Mouse (Mus musculus): Measurements from ENCODE around the gene Plekha6.
"Not testable (repeated sequence)": the region's sequence is repeated elsewhere in the genome, so short reads cannot be mapped to it uniquely, and the experiment has no call there.

Gene Plekha6

GRCm38 (mm10) chr1:133321267-133321925, 157.4 kb downstream of the Plekha6 start, which contains the start of gene Kiss1:
Kiss1 (plus strand) TSS chr1:133321875.
- DNase-seq (ENCODE audit: low read depth, low spot score): no peak

- no peak for DNase-seq (ENCODE audit: low read depth, low spot score)
These were observed 159.3 kb downstream of the Plekha6 start for GRCm38 (mm10) chr1:133323333-133323732.

DNA sequence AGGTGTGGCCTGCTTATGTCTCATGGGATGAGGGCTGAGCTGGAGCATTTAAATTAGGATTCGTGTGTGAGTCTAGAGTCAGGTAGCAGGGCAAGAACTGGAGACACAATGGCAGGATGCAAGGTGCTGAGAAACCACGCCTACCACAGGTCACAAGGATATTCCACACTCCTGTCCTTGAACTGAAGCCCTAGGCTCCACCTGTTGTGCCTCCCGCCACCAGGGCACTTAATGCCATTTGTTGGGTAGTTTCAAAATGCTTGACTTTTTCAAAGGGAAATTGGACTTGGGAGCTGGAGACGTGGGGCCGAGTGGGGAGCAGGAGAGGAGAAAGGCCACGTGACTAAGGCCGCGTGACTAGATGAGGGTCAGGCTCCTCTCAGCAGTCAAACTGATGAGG, 161.9 kb downstream of the Plekha6 start:
- DNase-seq (ENCODE audit: low read depth, low spot score): no peak

DNA sequence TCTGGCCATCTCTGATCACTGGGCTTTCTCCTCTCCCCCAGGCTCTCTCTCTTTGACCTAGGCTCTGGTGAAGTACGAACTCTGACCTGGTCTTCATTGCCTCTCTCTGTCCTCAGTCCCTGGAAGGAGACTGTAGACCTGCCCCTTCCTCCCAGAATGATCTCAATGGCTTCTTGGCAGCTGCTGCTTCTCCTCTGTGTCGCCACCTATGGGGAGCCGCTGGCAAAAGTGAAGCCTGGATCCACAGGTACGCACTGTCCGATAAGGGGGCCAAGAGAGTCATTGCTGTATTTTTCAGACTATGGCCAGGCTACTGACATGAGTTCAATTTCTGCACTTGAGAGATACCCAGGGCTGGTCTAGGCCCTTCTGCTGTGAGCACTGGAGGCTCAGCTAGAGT, 163.1 kb downstream of the Plekha6 start:
- DNase-seq (ENCODE audit: low read depth, low spot score): no peak

- DNase-seq (ENCODE audit: low read depth, low spot score): no peak
These were observed 164.3 kb downstream of the Plekha6 start for GRCm38 (mm10) chr1:133328299-133328795.

GRCm38 (mm10) chr1:133328896-133329637, 165.1 kb downstream of the Plekha6 start:
- DNase-seq (ENCODE audit: low read depth, low spot score): no peak

GRCm38 (mm10) chr1:133329638-133329964, 165.6 kb downstream of the Plekha6 start:
- DNase-seq (ENCODE audit: low read depth, low spot score): no peak

GRCm38 (mm10) chr1:133331142-133331541, 167.1 kb downstream of the Plekha6 start:
- DNase-seq (ENCODE audit: low read depth, low spot score): no peak

GRCm38 (mm10) chr1:133332656-133333430, 168.8 kb downstream of the Plekha6 start:
- DNase-seq (ENCODE audit: low read depth, low spot score): no peak

GRCm38 (mm10) chr1:133333937-133334336, 169.9 kb downstream of the Plekha6 start:
- DNase-seq (ENCODE audit: low read depth, low spot score): no peak

DNA sequence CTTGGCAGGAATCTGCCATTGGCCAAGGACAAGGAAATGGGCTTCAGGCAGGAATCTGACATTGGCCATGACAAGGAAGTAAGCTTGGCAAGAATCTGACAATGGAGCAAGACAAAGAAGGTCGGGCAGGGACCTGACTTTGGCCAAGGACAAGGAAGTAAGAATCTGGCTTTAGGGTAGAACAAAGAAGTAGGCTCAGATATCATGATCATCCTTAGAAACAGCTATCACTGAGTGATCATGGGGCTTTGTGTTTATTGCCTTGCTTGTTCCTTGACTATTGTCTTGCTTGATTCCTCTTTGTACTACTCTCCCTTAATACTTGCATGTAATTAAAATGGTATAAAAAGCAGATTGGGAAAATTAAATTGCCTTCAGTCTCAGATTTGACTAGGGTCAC, 176.4 kb downstream of the Plekha6 start:
- DNase-seq (ENCODE audit: low read depth, low spot score): not testable (repeated sequence)

DNA sequence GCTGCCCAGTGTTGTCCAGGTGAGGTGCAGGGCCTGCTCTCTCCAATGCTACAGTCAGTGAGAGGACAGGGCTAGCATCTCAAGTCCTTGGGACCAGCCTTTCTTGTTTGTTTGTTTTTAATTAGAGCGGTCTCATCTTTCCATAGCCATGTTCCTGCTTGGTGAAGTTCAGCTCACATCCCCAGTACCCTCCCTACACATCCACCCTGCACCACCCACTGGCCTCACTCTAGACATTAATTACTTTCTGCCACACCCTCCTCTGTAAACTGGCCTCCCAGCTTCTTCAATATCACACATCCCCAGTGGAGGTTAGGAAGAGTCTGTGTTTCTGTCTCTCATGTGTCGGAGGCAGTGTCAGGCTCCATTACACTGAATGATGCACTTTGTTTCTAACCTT, 180.3 kb downstream of the Plekha6 start:
- no peak for DNase-seq (ENCODE audit: low read depth, low spot score)

DNA sequence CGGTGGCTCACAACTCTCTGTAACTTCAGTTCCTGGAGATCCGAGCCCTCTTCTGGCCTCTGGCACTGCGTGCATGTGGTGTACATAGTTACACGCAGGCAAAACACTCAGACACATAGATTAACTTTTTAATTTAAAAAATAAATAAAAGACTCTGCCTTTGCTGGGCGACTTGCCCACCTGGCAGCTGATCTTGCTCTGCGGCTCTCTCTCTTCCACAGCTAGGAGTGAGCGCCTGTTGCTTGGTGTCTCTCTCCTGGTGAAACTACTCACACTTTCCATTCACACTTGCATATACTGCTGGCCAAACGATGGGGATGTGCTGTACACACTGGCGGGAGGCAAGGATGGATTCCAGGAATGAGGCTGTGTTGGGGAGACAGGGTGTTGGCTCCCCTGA, 182.5 kb downstream of the Plekha6 start:
- DNase-seq (ENCODE audit: low read depth, low spot score): no peak

GRCm38 (mm10) chr1:133347226-133347625, 183.2 kb downstream of the Plekha6 start:
- no peak for DNase-seq (ENCODE audit: low read depth, low spot score)

DNA sequence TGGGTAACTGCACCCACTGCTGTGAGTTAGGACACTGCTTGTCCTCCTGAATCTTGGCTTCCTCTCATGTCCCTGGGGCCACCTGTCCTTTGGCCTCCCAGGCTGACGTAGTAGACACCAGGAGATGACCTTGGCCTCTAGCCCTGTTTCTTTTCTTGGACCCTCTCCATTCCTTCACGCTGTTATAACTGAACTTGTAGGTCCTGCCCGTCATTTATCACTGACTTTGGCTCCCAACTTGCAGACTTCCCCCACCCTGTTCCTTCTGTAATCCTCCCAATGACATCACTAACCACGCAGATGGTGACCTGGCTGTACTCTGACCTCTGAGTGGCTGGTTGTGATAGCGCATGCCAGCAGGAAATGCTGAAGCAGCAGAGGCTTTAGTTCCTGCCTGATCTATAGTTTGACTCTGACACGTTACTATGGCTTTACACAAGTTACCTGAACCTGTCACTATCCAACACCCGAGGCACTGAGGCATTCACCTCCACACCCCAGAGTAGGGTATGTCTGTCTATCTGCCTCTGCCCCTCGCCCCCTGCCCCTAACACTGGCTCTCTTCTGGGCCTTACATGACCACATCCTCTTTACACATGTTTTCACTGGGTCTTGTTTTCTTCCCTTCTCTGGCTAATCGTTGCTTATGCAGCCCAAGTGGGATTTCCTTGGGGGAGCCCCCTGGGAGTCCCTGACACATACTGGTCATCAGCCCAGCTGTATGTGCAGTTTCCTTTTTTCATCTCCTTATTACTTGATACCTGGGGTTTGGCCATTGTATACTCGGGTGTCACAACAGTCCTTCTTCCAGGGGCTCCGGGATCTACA, 183.9 kb downstream of the Plekha6 start:
- DNase-seq (ENCODE audit: low read depth, low spot score): no peak

DNA sequence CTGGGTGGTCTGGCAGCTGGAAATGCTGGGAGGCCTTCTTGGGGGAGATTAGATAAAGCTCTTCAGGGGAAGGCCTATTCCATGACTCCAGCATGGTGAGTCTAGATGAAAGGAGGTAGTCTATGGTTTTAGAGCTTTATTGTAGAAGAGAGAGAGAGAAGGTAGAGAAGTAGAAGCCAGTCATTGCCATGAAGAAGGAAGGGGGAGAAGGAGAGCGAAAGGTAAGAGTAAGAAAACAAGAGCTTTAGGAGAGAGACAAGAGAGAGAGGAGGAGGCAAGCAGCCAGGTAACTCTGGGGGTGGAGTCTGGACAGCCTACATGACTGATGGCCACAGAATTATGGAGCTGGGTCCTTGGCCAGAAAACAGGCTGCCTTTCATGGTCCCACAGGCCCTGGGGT, 186.2 kb downstream of the Plekha6 start, which contains the start of gene Ren1:
Gene Ren1, plus strand, starts transcription at position 301 of the 400 bp plus-strand sequence.
- DNase-seq (ENCODE audit: low read depth, low spot score): no peak

DNA sequence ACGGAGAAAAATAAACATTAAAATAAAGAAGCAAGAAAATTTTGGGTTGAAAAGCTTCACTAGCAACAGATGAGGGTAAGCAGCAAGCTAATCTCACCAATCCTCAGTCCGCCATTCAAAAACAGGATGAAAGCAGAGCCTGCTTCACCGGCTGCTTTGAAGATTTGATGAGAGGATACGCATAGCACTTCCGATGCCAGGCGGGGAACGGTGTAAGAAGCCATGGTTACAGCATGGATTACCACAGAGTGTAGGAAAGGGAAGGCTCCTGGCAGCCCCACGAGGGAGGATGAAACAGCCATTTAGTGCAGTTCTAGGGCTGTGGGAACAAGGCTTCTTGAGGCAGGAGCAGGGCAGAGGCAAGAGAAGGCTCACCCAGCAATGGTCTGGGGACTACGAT, 187.8 kb downstream of the Plekha6 start:
- DNase-seq (ENCODE audit: low read depth, low spot score): no peak

Data from CD4-positive helper T cell, adult 2 months (primary cell).